Mouse (Mus musculus) erythroblast, adult 5-6 weeks (primary cell): ENCODE measurements around the gene Siva1. TPM values are rescaled to one million over a fixed set of nuclear protein-coding genes. Genes with fewer than 3 reads are reported as not detected.

Experiments
- ATAC-seq: replicated peaks from 2 replicates; pipeline ENCODE4 v1.8.0; 2016; ENCODE audit warnings: moderate number of reproducible peaks, mild to moderate bottlenecking, moderate TSS enrichment, inconsistent platforms; ENCODE audit not compliant: poor library complexity, low FRiP score, severe bottlenecking
- total RNA-seq, 2 experiments: library from RNA; stranded (forward) in 1 of 2; stranded (reverse) in 1 of 2; fragments of 150-400 nt in 1 of 2; fragments of 200-764, 138-1000 nt in 1 of 2; gene quantifications; 2 replicates each; pipeline versions ENCODE4 v1.2.3 to v1.2.4; 2015 to 2017; ENCODE audit warnings: low replicate concordance in 2 of 2

Siva1 gene
- total RNA-seq, 2 experiments from 2014 or later = 45.0 to 65.9 TPM

DNA sequence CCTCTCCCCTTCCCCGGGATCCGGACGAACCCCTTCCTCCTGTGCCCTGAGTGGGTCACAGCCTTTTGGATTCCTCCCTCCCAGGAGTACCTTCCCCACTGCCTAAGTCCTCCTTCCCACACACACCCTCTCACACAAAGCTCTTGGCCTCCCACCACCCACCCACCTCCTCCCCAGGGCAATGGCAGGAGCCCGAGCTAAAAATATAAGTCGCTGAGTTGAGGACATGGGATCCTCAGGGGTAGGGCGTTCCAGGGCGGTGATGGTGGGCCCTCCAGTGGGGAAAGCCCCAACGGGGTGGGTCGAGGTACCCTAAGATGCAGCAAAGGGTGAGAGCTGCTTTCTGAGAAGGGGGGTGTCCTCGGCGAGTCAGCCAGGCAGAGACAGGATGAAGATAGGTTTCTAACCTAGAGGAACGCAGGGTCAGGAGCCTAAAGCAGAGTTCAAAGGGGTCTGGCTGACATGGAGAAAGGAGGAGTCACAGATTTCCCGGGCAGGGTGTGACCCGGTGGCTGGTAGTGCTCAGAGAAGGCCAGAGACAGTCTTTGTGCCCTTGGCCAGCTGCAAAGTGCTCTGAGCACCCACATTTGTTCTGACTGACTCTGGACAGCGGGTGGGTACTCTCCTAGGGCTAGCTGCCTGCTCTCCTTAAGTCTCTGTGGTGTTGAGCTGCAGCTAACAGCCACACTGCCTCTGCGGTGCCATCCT, 24.0 kb upstream of the Siva1 start:
- ATAC-seq = no peak

DNA sequence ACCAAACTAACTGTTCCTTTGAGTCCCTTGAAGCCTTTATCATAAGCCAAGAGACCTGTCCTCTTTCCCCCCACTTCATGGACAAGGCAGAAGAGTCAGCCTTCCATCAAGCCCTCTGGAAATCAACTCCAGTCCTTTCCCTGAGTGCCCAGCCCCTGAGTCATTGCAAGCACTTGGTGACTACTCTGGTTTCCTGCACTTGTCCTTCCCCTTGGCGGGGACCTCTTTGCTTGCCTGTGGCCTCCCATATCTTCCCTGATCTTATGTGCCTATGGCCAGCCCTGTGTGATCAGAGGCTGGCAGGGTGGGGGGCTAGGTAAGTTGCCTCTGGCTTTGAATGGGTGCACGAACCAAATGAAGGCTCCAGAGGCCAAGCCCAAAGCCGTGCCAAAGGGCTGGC, 22.6 kb upstream of the Siva1 start:
- no peak for ATAC-seq

DNA sequence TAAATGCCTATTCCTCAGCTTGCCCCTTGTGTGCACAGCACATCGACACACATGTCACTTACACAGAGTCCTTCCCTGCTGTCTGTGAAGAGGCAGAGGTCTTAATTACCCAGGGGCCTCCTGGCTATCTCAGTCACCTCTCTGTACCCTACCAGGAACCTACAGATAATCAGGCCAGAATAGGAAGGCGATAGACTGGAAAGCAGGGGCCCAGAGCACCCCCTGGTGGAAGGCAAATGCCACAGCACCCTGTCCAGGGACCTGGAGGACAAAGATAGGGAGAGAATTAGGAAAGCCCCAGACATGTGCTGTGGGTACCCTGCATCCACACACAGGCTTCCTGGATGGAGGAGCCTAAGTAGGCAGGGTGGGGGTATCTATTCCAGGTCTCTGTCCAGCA, 20.7 kb upstream of the Siva1 start:
- ATAC-seq = peak; percentile 51; the same call in 1 of the 2 replicates

GRCm38 (mm10) chr12:112625700-112626099, 18.8 kb upstream of the Siva1 start:
- no peak for ATAC-seq

DNA sequence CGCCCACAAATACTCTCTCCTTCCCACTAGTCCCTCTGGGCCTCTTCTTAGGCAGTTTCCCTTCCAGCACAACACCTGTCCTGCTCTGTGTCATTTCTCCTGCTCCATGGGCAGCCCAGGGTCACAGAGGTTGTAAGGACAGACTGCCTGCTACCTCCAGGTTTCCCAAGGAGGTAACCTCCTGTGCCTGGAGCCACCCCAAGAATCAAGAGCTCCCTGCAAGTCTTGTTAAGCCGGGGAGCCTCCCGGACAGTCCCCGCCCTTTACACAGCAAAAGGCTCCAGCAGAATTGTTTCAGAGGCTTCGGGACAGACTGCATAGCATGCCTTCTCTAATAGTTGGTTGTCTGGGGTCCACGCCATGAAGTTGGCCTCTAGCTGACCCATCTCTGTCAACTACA, 18.0 kb upstream of the Siva1 start:
- ATAC-seq = no peak

GRCm38 (mm10) chr12:112627097-112627881, 17.2 kb upstream of the Siva1 start:
- ATAC-seq = no peak

GRCm38 (mm10) chr12:112628197-112628596, 16.3 kb upstream of the Siva1 start:
- ATAC-seq = no peak

DNA sequence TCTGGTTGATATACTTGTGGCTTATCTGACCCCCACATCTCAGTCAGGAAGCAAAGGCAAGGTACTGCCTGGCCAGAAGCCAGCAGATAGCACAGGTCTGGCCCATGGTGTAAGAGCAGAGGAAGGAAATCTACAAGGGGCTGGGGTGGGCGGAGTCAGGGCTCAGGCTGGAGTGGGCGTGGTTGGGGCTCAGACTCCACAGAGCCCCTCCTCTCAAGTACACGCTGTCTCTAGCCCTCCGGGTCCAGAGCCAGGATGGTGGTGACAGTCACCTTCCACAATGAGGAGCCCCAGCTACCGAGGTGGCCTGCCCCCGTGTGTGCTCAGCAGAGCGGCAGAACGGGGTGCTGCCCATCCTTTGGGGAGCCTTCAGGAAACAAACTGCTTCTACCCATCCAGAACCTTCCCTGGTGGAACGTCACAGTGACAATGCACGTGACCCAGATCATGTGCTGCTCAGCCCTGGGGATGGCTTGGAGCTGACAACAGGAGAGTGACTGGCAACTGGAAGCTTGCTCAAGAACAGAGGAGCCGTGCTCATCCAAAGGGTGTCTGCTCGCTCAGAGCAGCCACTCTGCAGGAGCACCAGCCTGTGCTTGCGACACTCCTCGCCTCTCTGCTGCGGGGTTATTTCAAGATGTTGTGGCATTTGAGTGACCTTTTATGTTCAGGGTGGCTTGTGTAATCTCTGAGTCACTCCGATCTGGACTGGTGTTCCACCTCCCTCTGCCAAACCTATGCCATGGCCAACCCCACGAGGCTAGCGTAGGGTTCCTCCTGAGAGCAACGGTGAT, 15.4 kb upstream of the Siva1 start:
- no peak for ATAC-seq

DNA sequence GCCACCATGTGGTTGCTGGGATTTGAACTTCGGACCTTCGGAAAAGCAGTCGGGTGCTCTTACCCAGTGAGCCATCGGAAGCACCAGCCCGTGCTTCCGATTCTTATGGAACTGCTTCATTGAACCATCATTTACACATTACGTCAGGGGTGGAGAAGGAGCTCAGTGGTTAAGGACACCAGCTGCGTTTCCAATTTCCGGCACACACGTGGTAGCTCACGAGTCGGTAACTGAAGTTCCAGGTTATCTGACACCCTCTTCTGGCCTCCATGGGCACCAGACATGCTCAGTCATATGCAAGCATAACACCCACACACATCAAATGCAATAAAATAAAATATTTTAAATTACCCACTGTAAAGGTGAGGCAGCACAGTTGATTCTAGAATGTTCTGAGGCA, 14.4 kb upstream of the Siva1 start:
- no peak for ATAC-seq

- ATAC-seq = no peak
Observed at GRCm38 (mm10) chr12:112630796-112631195, 13.7 kb upstream of the Siva1 start.

- ATAC-seq = no peak
Observed at GRCm38 (mm10) chr12:112631472-112631871, 13.0 kb upstream of the Siva1 start.

DNA sequence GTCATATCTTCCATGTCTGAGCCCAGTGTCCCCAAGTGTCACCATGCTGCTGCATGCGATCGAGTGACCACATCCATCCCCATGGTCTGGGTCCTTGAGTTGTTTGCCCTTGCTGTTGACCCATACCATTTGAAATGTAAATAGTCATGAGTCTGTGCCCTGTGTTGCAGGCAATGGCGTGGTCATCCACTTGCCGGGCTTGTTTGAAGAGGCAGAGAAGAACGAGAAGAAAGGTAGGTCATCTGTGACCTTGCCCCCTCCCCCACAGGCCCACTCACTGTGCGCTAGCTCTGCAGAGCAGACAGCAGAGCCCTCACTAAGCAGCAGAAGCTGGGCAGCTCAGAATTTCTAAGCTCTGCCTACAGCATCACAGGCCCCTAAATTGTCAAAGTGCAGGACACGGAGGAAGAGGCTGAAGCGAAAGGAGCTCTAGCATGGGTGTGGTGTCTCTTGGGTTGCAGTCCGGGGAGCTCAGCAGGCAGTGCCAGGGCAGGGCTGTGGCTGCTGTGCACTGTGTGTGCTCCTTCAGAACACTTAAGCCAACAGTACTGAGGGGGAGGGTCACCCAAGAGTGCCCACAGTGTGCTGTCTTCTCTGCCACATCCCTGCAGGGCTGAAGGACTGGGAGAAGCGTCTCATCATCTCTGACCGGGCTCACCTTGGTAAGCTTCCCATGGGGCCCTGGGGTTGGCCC, 12.2 kb upstream of the Siva1 start:
- ATAC-seq = no peak

DNA sequence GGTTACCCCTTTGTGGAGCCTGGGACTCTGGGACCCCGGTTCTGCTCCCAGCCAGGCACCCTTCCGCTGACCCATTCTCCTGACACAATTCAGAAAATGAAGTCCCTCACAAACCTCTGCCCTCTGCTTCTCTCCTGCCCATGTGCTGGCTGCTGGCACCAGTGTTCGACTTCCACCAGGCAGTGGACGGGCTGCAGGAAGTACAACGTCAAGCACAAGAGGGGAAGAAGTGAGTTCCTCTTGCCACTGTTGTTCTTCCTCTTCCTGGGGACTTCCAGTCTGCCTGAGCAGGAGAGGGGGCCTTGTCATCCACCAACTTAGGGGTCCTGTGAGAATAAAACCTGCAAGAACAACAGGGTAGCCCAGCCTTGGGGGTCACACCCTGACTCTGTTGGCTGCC, 11.6 kb upstream of the Siva1 start:
- ATAC-seq = no peak

DNA sequence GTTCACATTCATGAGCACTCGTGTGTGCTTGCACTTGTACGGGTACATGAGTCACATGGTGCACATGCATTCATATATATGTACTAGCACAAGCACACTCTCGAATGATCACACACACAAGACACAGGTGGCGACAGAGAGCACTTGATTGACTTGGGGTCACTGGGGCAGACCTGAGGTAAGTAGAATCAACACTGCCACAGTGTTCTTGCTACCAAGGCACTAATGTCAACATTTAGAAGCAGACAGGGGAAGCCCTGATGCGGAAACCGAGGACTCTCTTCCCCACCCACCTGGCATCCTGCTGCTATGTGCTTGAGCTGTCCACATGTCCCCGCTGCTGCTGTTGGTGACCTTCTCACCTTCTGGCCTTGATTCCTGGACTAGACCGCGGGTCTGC, 10.8 kb upstream of the Siva1 start:
- ATAC-seq = no peak

DNA sequence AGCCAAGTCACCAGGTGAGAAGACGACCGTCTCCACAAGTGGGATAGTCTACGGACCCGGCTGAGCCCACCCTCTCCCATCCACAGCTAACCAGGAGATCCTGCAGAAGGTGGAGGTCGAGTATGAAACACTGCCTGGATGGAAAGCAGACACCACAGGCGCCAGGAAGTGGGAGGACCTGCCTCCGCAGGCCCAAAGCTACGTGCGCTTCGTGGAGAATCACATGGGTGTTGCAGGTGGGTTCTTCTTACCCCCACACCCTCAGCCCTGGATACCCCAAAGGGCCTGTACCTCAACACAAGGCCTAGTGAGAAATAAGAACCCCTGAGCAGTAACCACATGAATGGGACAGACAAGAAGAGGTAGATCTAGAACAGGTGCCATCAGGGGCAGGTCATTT, 5.0 kb upstream of the Siva1 start:
- ATAC-seq = no peak

- no peak for ATAC-seq
Observed at GRCm38 (mm10) chr12:112643126-112643525, 1.4 kb upstream of the Siva1 start.

DNA sequence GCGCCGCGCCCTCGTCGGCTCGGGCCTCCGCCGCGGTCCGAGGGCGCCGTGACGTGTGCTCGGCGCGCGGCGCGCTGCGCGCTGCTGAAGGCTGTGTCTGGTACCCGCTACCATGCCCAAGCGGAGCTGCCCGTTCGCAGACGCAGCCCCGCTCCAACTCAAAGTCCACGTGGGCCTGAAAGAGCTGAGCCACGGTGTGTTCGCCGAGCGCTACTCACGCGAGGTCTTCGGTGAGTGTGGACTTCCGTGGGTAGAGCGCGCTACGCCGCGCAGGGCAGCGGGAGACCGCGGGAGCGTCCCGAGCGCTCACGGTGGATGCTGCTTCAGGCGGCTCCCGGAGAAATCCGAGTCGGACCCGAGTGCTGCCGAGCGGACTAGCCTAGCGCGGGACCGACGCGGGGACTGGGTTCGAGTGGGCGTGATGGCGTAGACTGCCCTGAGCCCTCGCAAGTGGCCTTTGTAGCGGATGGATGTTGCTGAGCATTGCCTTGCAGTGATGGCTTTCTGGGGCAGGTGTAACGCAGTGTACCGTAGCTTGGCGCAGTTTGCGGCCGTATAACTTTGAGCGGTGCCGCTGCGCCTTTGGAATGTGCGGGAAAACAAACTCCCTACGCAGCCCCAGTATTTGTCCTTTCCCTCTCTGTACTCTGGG, 502 bp downstream of the Siva1 start:
- ATAC-seq = peak; percentile 33

DNA sequence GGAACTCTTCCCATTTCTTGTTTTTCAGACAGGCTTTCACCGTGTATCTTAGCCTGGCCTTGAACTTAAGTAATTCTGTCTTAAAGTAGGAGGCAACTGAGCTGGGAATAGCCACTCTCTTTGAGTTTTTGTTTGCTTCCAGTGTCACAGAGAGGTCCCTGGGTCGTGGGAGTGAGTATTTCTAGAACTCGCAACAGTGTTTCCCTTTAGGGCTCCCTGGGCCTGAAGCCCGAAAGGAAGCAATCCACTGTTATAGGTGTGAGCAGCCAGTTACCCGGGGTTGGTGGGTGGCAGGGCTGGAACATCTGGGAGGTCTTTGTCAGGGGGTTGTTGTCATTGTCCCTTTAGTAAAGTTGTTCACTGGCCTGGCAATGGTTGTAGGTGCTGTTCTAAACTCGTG, 1.7 kb downstream of the Siva1 start:
- no peak for ATAC-seq

- no peak for ATAC-seq
Observed at GRCm38 (mm10) chr12:112648081-112648480, 3.6 kb downstream of the Siva1 start.
